Mouse (Mus musculus) E14TG2a.4 (cell line): ENCODE results near the gene Hrh1.

Source experiments
- CTCF ChIP-seq: conservative IDR thresholded peaks from 2 replicates; pipeline ENCODE4 v1.5.1; 2014; ENCODE audit warnings: low read length
- NANOG ChIP-seq: IDR thresholded peaks from 2 replicates; pipeline ENCODE4 v1.6.1; 2014; ENCODE audit warnings: borderline replicate concordance, low read length, mixed read lengths
- POU5F1 ChIP-seq: IDR thresholded peaks from 2 replicates; pipeline ENCODE4 v1.6.1; 2014; ENCODE audit warnings: low read length, borderline replicate concordance

- no peak for TF ChIP-seq CTCF
- TF ChIP-seq POU5F1: no peak
- no peak for TF ChIP-seq NANOG
Measured at GRCm38 (mm10) chr6:114372741-114373140, 25.0 kb upstream of the Hrh1 start.
